Mouse (Mus musculus): ENCODE results near the gene Hnrnpc. TPM values are rescaled to one million over a fixed set of nuclear protein-coding genes. Genes with fewer than 3 reads are reported as not detected.
A peak's percentile ranks its signal among the peaks of the same experiment; 100 is the strongest.

The Hnrnpc gene
- total RNA-seq (2021), result 100 to 1,000 TPM; 255 to 280 TPM
- long read RNA-seq, transcript Hnrnpc-201 (9 exons, 2,847 nt), result minor isoform, 16 of 135 reads
- long read RNA-seq, transcript Hnrnpc-207 (8 exons, 1,301 nt), result minor isoform, 6 of 135 reads
- long read RNA-seq, transcript Hnrnpc-211 (9 exons, 1,691 nt), result minor isoform, 16 of 135 reads
- long read RNA-seq, transcript Hnrnpc-205 (9 exons, 2,617 nt), result major isoform, 34 of 135 reads
- long read RNA-seq, partial matches to known transcripts, result 15 of 135 reads
- long read RNA-seq, other reads (novel, unspliced or antisense), result 37 of 135 reads

DNA sequence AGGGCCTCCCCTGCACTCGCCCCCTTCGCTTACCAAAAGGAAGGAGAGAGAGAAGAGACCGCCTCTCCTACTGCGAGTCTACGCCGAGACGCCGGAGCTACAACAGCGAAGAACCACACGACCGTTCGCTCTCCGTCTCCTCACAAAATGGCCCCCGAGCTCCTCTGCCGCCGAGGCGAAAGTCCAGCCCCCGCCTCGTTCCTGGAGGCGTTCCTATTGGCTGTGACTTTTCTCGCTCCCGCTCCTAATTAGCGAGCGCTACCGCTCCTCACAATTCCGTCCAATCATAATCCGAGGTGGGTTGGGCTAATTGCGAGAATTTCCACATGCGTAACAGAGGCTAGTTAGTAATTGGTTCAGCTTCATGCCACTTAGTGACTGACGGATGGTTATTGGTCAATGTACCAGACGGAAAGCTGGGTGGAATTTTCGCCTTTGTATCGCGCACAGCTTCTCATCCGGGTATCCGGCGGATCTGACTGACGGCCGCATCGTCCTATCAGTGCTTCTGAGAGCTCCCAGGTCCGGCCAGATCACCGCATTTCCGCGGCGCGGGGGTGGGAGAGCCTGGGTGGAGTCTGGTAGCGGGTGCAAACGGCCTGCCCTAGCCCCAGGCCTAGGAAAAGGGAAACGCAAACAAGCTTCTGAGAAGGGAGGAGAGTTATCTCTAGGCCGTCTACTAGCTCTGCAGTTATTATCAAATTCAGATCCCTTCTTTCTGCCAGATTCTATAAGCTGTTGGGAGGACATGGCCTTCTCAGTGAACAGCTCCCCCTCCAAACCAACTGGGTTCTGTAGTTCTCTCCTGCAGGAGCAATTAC, at the start of gene Hnrnpc:
TSS of gene Hnrnpc (minus strand) at position 173 of the 821 bp plus-strand sequence.
- DNase-seq (ENCODE audit: low spot score in 2 of 2), result peak; percentile 100

DNA sequence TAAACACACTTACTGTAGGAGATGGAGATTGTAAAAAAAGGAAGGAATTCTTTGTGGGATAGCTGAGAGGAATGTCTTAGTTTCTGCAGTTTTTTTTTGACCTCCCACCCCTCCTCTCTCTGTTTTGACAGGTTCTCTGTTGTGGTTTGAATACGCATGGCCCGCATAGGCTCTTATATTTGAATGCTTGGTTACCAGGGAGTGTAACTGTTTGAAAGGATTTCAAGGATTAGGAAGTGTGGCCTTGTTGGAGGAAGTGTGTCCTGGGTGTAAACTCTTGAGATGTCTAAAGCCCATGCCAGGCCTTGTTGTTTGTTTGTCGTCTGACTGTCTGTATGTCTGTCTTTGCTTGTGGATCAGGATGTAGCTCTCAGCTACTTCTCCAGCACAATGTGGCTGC, 48.8 kb upstream of the Hnrnpc start:
- no peak for DNase-seq (ENCODE audit: low spot score in 2 of 2)

DNA sequence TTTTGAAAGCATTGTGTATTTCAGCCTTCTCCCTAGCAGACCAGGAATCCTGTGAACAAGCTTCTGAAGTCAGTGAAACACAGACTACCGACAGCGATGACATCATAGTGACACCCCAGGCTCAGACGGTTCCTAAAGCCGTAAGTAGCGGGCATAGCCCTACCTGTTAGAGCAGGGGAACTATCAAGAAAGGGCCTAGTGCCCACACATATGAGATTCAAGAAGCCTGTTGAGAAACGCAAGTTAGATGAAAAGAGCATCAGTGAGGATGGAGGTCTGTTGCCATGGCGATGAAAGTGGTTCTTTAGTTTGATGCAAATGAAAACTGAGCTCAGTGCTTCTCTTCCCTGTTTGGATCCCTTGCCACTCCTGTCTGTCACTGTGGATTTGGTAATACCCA, 48.4 kb upstream of the Hnrnpc start:
- peak; percentile 25 to 57 for DNase-seq (ENCODE audit: low spot score in 2 of 2)

DNA sequence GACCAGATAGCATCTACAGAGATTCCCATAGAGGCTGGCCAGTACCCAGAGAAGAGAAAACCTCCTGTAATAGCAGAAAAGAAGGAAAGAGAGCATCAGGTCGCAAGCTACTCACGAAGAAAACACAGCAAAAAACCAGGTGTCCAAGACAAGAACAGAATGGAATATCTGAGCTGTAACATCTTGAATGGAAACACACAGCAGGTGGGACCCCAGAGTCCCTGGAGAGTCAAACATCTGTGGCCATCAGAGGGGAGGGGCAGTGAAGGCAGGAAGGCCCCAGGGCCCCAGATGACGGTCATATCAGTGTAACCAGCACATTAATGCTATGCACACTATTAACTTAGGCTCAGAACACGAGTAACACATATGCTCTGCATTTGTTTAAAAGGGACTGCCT, 46.1 kb upstream of the Hnrnpc start:
- DNase-seq (ENCODE audit: low spot score in 2 of 2), result no peak

GRCm38 (mm10) chr14:52146540-52146939, 42.7 kb upstream of the Hnrnpc start:
- no peak for DNase-seq (ENCODE audit: low spot score in 2 of 2)

DNA sequence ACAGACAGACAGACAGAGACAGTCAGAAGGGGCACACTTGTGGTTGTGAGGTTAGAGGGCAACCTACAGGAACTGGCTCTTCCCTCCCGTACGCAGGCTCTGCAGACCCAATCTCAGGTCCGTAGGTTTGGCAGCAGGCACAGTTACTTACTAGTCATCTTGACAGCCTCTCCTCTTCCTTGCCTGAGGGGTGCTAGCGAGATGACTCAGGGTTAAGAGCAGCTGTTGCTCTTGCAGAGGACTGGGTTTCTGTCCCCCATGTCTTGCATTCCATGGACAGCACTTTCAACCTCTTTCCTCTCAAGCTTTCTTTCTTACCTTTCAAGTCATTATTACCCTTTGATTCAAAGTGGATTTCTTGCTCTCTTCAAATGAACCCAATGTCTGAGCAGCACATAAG, 40.3 kb upstream of the Hnrnpc start:
- DNase-seq (ENCODE audit: low spot score in 2 of 2), result no peak

- no peak for DNase-seq (ENCODE audit: low spot score in 2 of 2)
These were observed 37.8 kb upstream of the Hnrnpc start for GRCm38 (mm10) chr14:52141445-52142127.

GRCm38 (mm10) chr14:52140577-52141444, 37.0 kb upstream of the Hnrnpc start:
- no peak for DNase-seq (ENCODE audit: low spot score in 2 of 2)

GRCm38 (mm10) chr14:52133584-52133983, 29.8 kb upstream of the Hnrnpc start:
- DNase-seq (ENCODE audit: low spot score in 2 of 2), result no peak

- DNase-seq (ENCODE audit: low spot score in 2 of 2), result no peak
These were observed 20.8 kb upstream of the Hnrnpc start for GRCm38 (mm10) chr14:52124636-52125035.

DNA sequence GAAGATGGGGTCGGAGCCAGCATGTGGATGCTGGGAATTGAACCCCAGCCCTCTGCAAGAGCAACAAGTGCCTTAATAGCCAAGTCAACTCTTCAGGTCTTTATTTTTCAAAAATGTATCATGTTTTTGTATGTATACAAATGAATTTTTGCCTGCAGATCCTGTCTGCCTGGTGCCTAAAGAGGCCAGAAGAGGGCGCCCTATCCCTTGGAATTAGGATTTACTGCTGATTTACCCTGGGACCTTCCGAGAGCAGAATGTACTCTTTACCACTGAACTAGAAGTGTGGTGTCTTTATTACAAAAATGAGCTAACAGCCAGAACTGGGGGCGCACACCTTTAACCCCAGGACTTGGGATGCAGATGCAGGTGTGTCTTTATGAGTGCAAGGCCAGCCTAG, 20.1 kb upstream of the Hnrnpc start:
- DNase-seq (ENCODE audit: low spot score in 2 of 2), result peak; percentile 43 to 85

DNA sequence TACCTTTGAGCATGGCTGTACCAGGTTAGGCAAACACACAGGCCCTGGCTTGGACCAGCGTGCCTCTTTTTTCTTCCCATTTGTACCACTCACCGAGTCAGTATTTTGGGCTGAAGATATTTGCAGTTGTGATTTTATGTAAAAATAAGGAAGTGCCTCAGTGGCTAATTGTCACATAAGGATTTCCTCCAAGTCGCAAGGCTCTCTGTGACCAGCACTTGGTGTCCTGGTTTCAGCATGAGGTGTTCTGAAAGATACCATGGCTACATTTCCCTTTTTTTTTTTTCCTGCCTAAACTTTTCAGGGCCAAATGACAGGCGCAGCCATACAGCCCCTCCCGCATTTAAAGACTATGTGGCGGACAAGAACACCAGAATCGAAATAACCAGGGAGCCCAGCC, 16.3 kb upstream of the Hnrnpc start:
- DNase-seq (ENCODE audit: low spot score in 2 of 2), result no peak

- peak in 1 of 2 experiments; percentile 45 for DNase-seq (ENCODE audit: low spot score in 2 of 2)
These were observed 15.2 kb upstream of the Hnrnpc start for GRCm38 (mm10) chr14:52118823-52119608.

- no peak for DNase-seq (ENCODE audit: low spot score in 2 of 2)
These were observed 14.6 kb upstream of the Hnrnpc start for GRCm38 (mm10) chr14:52118456-52118822.

DNA sequence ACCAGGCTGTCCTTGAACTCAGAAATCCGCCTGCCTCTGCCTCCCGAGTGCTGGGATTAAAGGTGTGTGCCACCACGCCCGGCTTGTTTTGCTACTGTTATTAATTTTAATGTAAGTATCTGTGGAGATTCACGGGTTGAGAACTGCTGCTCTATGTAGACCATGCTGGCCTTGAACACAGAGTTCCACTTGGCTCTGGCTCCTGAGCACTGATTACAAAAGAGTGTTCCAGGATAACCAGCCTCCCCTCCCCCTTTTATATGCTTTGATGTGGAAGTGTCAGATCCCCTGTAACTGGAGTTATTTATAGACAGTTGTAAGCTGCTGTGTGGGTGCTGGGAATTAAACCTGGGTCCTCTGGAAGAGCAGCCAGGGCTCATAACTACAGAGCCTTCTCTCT, 13.4 kb upstream of the Hnrnpc start:
- no peak for DNase-seq (ENCODE audit: low spot score in 2 of 2)

GRCm38 (mm10) chr14:52114101-52114500, 10.3 kb upstream of the Hnrnpc start:
- no peak for DNase-seq (ENCODE audit: low spot score in 2 of 2)

- DNase-seq (ENCODE audit: low spot score in 2 of 2), result no peak
These were observed 6.5 kb upstream of the Hnrnpc start, which contains the start of gene Rpgrip1 for GRCm38 (mm10) chr14:52110346-52110745. Rpgrip1 (plus strand) TSS chr14:52110704.

DNA sequence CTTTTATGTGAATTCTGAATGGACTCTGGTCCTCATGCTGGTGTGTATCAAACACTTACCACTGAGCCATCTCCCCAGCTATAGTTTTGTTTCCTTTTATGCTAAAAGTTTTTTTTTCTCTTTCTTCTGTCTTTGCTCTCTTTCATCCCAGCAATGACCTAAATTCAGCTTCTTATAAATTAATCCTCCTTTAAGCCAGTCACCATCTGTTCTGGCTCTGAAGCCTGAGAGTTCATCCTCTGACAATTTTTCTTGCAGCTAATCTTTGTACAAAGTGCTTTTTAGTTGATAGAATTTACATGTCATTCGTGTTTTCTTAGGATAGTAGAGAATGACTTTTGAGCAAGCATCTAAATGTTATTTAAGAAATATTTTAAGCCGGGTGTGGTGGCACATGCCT, 4.2 kb upstream of the Hnrnpc start:
- DNase-seq (ENCODE audit: low spot score in 2 of 2), result no peak

DNA sequence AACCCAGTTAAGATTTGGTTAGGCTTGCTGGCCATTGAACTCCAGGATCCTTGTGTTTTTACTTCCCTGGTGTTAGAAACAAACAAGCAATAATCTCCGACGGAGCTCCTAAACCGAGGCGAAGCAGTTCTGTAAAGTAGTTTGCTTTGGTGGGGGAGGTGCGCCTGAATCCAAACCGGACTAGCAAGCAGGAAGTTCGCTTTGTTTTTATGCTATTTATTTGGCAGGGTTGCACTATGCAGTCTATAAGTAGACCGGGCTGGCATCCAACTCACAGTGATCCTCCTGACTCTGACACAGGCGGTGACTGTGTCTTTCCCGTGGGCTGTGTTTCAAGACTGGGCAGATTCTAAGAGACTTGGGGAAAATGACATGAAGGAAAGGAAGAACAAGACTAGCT, 2.9 kb upstream of the Hnrnpc start:
- DNase-seq (ENCODE audit: low spot score in 2 of 2), result peak in 1 of 2 experiments; percentile 19

DNA sequence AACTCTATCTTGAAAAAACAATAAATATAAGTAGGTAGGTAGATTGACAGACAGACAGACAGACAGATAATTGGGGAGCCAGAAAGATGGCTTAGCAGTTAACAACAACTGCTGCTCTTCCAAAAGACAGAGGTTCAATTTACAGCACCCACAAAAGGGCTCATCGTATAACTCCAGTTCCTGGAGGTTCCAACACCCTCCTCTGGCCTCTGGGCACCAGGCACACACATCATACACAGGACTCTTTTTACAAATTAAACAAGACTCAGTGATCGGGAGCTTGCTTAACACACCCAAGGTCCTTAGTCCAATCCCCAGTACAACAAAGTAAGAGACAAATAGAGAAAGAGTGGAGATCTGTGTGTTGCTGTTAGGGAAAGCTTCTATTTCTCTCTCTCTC, 1.5 kb upstream of the Hnrnpc start:
- DNase-seq (ENCODE audit: low spot score in 2 of 2), result no peak

All from layer of hippocampus, adult 18-20 months (tissue).